Mouse (Mus musculus): Measurements from ENCODE around the gene Galnt10. TPM values are rescaled to one million over a fixed set of nuclear protein-coding genes. Genes with fewer than 3 reads are reported as not detected.

Gene Galnt10
- polyA plus RNA-seq, 1 experiment, result 27.2 TPM

DNA sequence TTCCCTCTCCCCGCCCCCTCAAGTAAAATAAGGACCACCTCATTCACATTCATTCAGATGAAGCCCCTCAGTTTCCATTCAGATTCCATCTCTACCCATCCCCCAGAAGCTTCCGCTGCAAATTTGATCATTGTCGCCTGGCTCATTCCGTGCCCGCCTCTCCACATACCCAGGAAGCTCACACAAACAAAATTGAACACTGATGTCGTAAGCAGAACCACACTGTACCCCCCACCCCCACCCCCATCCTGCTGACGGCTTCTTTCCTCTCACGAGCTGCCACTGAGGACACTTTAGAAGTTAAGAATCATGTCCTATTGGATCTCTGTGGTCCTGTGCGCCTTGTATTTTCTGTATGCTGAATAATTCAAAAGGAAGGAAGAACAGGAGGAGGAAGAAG is 30.0 kb upstream of the Galnt10 start:
- Histone ChIP-seq H3K4me3 (no peak overlapping the region), H3K4me2 (ENCODE audit: low read depth) (no peak overlapping the region), H3ac (ENCODE audit: control insufficient read depth, insufficient read length) (no peak overlapping the region), H3K79me2 (ENCODE audit: control insufficient read depth, insufficient read depth) (no peaks in the 10 kb centered on the region), H3K27me3 (ENCODE audit: control insufficient read depth, insufficient read depth, insufficient read length) (no peaks in the 10 kb centered on the region), H3K36me3 (ENCODE audit: control insufficient read depth, insufficient read depth) (no peaks in the 10 kb centered on the region)
- TF ChIP-seq USF1 (IDR thresholded peaks at IDR 0.05; ENCODE audit: low read depth) (no peak), MYOG (IDR thresholded peaks at IDR 0.05; ENCODE audit: control insufficient read depth in 1 of 3, insufficient read depth in 1 of 3, insufficient read length in 2 of 3, low read depth in 2 of 3) (no peak), CEBPB (IDR thresholded peaks at IDR 0.05; ENCODE audit: insufficient read depth, poor library complexity, severe bottlenecking) (no peak), MYOD1 (IDR thresholded peaks at IDR 0.05; ENCODE audit: control insufficient read depth in 1 of 3, insufficient read length in 2 of 3, low read depth in 2 of 3) (no peak), E2F4 (IDR thresholded peaks at IDR 0.05; ENCODE audit: insufficient read depth) (no peak), TCF12 (IDR thresholded peaks at IDR 0.05; ENCODE audit: insufficient read depth, poor library complexity, severe bottlenecking) (no peak), MAX (IDR thresholded peaks at IDR 0.05; ENCODE audit: low read depth) (no peak), POLR2AphosphoS2 (IDR thresholded peaks at IDR 0.05; ENCODE audit: insufficient read length, low read depth) (no peak), TCF3 (IDR thresholded peaks at IDR 0.05; ENCODE audit: insufficient read length, low read depth) (no peak), REST (IDR thresholded peaks at IDR 0.05; ENCODE audit: insufficient read depth, insufficient read length) (no peak), SRF (IDR thresholded peaks at IDR 0.05; ENCODE audit: control insufficient read depth, insufficient read length, low read depth) (no peak), POLR2A (IDR thresholded peaks at IDR 0.05; ENCODE audit: insufficient read length, low read depth) (no peak)

- Histone ChIP-seq H3ac (ENCODE audit: control insufficient read depth, insufficient read length) (no peak overlapping the region), H3K36me3 (ENCODE audit: control insufficient read depth, insufficient read depth) (no peaks in the 10 kb centered on the region), H3K27me3 (ENCODE audit: control insufficient read depth, insufficient read depth, insufficient read length) (no peaks in the 10 kb centered on the region), H3K79me2 (ENCODE audit: control insufficient read depth, insufficient read depth) (no peaks in the 10 kb centered on the region), H3K4me2 (ENCODE audit: low read depth) (no peak overlapping the region), H3K4me3 (no peak overlapping the region)
- TF ChIP-seq TCF12 (IDR thresholded peaks at IDR 0.05; ENCODE audit: insufficient read depth, poor library complexity, severe bottlenecking) (no peak), MYOG (IDR thresholded peaks at IDR 0.05; ENCODE audit: control insufficient read depth in 1 of 3, insufficient read depth in 1 of 3, insufficient read length in 2 of 3, low read depth in 2 of 3) (no peak), SRF (IDR thresholded peaks at IDR 0.05; ENCODE audit: control insufficient read depth, insufficient read length, low read depth) (no peak), E2F4 (IDR thresholded peaks at IDR 0.05; ENCODE audit: insufficient read depth) (no peak), USF1 (IDR thresholded peaks at IDR 0.05; ENCODE audit: low read depth) (no peak), POLR2A (IDR thresholded peaks at IDR 0.05; ENCODE audit: insufficient read length, low read depth) (no peak), TCF3 (IDR thresholded peaks at IDR 0.05; ENCODE audit: insufficient read length, low read depth) (no peak), MAX (IDR thresholded peaks at IDR 0.05; ENCODE audit: low read depth) (no peak), MYOD1 (IDR thresholded peaks at IDR 0.05; ENCODE audit: control insufficient read depth in 1 of 3, insufficient read length in 2 of 3, low read depth in 2 of 3) (no peak), POLR2AphosphoS2 (IDR thresholded peaks at IDR 0.05; ENCODE audit: insufficient read length, low read depth) (no peak), REST (IDR thresholded peaks at IDR 0.05; ENCODE audit: insufficient read depth, insufficient read length) (no peak), CEBPB (IDR thresholded peaks at IDR 0.05; ENCODE audit: insufficient read depth, poor library complexity, severe bottlenecking) (no peak)
Measured at GRCm38 (mm10) chr11:57615871-57616270, 29.4 kb upstream of the Galnt10 start.

DNA sequence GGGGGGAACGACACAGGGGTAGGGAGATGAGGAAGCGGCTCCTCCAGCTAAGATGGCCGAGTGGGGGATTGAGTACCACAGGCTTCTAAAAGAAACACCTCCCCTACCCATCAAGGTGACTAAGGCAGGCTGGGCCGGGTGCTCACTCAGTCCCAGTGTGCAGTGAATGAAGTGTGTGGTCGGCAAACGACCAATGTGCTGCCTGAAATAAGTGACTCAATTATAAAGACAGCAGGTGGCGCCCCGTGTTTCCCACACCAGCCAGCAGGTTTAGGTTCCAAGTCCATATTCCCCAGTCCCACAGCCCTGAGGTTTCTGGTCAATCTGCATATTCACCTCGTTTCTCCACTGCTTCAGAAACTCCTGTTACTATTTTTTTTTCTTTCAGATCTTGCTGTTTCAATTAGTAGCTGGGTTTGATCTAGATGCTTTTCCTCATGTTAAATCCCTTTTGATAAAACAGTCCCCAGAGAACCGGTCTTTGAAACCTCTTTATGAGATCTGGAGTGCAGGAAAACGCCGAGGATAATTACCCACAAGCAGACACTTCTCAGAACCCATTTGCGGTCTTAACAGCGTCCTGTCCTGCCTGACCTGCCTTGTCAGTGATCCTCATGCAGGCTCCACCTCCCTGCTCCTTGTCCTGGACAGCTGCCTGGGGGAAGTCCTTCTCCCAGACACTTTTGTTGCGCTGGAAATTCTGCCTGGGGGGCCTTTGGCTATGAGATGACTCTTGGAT is 27.5 kb upstream of the Galnt10 start:
- H3K79me2 ChIP-seq (ENCODE audit: control insufficient read depth, insufficient read depth), result no peaks in the 10 kb centered on the region
- no peak overlapping the region for H3K4me3 ChIP-seq
- H3ac ChIP-seq (ENCODE audit: control insufficient read depth, insufficient read length), result no peak overlapping the region
- TF ChIP-seq SRF (IDR thresholded peaks at IDR 0.05; ENCODE audit: control insufficient read depth, insufficient read length, low read depth), result no peak
- TF ChIP-seq POLR2AphosphoS2 (IDR thresholded peaks at IDR 0.05; ENCODE audit: insufficient read length, low read depth), result no peak
- no peak for TF ChIP-seq E2F4 (IDR thresholded peaks at IDR 0.05; ENCODE audit: insufficient read depth)
- no peak for TF ChIP-seq TCF12 (IDR thresholded peaks at IDR 0.05; ENCODE audit: insufficient read depth, poor library complexity, severe bottlenecking)
- TF ChIP-seq MYOG (IDR thresholded peaks at IDR 0.05; ENCODE audit: control insufficient read depth in 1 of 3, insufficient read depth in 1 of 3, insufficient read length in 2 of 3, low read depth in 2 of 3), result no peak
- no peak for TF ChIP-seq CEBPB (IDR thresholded peaks at IDR 0.05; ENCODE audit: insufficient read depth, poor library complexity, severe bottlenecking)
- TF ChIP-seq TCF3 (IDR thresholded peaks at IDR 0.05; ENCODE audit: insufficient read length, low read depth), result no peak
- no peak for TF ChIP-seq REST (IDR thresholded peaks at IDR 0.05; ENCODE audit: insufficient read depth, insufficient read length)
- no peak for TF ChIP-seq POLR2A (IDR thresholded peaks at IDR 0.05; ENCODE audit: insufficient read length, low read depth)
- no peak for TF ChIP-seq MYOD1 (IDR thresholded peaks at IDR 0.05; ENCODE audit: control insufficient read depth in 1 of 3, insufficient read length in 2 of 3, low read depth in 2 of 3)
- no peak for TF ChIP-seq USF1 (IDR thresholded peaks at IDR 0.05; ENCODE audit: low read depth)
- TF ChIP-seq MAX (IDR thresholded peaks at IDR 0.05; ENCODE audit: low read depth), result no peak
- no peaks in the 10 kb centered on the region for H3K36me3 ChIP-seq (ENCODE audit: control insufficient read depth, insufficient read depth)
- no peak overlapping the region for H3K4me2 ChIP-seq (ENCODE audit: low read depth)
- H3K27me3 ChIP-seq (ENCODE audit: control insufficient read depth, insufficient read depth, insufficient read length), result no peaks in the 10 kb centered on the region

GRCm38 (mm10) chr11:57621472-57621871 is 23.8 kb upstream of the Galnt10 start:
- Histone ChIP-seq H3ac (ENCODE audit: control insufficient read depth, insufficient read length) (no peak overlapping the region), H3K27me3 (ENCODE audit: control insufficient read depth, insufficient read depth, insufficient read length) (no peaks in the 10 kb centered on the region), H3K4me2 (ENCODE audit: low read depth) (no peak overlapping the region), H3K4me3 (no peak overlapping the region), H3K79me2 (ENCODE audit: control insufficient read depth, insufficient read depth) (no peaks in the 10 kb centered on the region), H3K36me3 (ENCODE audit: control insufficient read depth, insufficient read depth) (no peaks in the 10 kb centered on the region)
- TF ChIP-seq CEBPB (IDR thresholded peaks at IDR 0.05; ENCODE audit: insufficient read depth, poor library complexity, severe bottlenecking), result no peak
- TF ChIP-seq MAX (IDR thresholded peaks at IDR 0.05; ENCODE audit: low read depth), result no peak
- no peak for TF ChIP-seq TCF3 (IDR thresholded peaks at IDR 0.05; ENCODE audit: insufficient read length, low read depth)
- TF ChIP-seq TCF12 (IDR thresholded peaks at IDR 0.05; ENCODE audit: insufficient read depth, poor library complexity, severe bottlenecking), result no peak
- no peak for TF ChIP-seq REST (IDR thresholded peaks at IDR 0.05; ENCODE audit: insufficient read depth, insufficient read length)
- TF ChIP-seq POLR2A (IDR thresholded peaks at IDR 0.05; ENCODE audit: insufficient read length, low read depth), result no peak
- TF ChIP-seq SRF (IDR thresholded peaks at IDR 0.05; ENCODE audit: control insufficient read depth, insufficient read length, low read depth), result no peak
- no peak for TF ChIP-seq MYOG (IDR thresholded peaks at IDR 0.05; ENCODE audit: control insufficient read depth in 1 of 3, insufficient read depth in 1 of 3, insufficient read length in 2 of 3, low read depth in 2 of 3)
- TF ChIP-seq POLR2AphosphoS2 (IDR thresholded peaks at IDR 0.05; ENCODE audit: insufficient read length, low read depth), result no peak
- TF ChIP-seq USF1 (IDR thresholded peaks at IDR 0.05; ENCODE audit: low read depth), result no peak
- TF ChIP-seq MYOD1 (IDR thresholded peaks at IDR 0.05; ENCODE audit: control insufficient read depth in 1 of 3, insufficient read length in 2 of 3, low read depth in 2 of 3), result no peak
- TF ChIP-seq E2F4 (IDR thresholded peaks at IDR 0.05; ENCODE audit: insufficient read depth), result no peak

All from myocyte (in vitro differentiated cells).